Mouse (Mus musculus) spleen, adult 2 months (tissue): ENCODE measurements around the gene Klhl40.

ENCODE experiments used
- CTCF ChIP-seq: fragments of 200-500 bp; IDR thresholded peaks from 2 replicates; pipeline ENCODE4 v1.5.1; 2011; ENCODE audit warnings: mild to moderate bottlenecking, inconsistent platforms; ENCODE audit not compliant: insufficient read depth, insufficient read length, insufficient replicate concordance; ENCODE audit errors: extremely low read depth
- POLR2A ChIP-seq: fragments of 200-500 bp; IDR thresholded peaks from 2 replicates; pipeline ENCODE4 v1.6.1; 2011; ENCODE audit warnings: low read depth, low read length, inconsistent platforms

DNA sequence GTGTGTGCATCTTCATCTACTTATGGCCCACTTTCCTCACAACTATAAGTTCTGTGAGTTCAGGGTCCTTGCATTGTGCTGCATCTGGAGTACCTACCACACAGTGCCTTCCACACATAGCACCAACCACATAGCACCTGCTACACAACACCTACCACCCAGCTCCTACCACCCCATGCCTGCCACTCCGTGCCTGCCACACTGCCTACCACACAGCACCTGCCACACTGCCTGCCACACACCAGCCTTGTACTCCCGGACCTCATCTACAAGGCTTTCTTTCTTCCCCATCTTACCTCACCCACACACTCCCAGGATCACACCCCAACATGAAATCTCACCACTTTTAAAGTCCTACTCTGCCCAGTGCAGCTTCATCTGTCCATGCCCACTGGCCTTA lies 9.0 kb downstream of the Klhl40 start:
- TF ChIP-seq CTCF (no peak), POLR2A (no peak)
